Mouse (Mus musculus): ENCODE results near the gene Fancc. TPM values are rescaled to one million over a fixed set of nuclear protein-coding genes. Genes with fewer than 3 reads are reported as not detected.

Fancc gene
- polyA plus RNA-seq, 1 experiment from 2014 or later = 5.2 TPM

DNA sequence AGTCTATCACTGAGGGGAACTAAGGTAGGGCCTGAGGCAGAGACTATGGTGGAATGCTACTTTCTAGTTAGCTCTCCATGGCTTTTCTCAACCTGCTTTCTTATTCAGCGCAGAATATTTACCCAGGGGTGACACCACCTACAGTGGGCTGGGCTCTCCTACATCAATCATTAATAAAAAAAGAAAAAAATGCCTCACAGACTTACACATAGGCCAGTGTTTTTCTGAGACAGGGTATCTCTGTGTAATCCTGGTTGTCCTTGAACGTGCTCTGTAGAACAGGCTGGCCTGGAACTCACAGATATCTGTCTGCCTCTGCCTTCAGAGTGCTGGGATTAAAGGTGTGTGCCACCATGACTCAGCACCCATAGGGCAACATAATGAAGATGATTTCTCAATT lies 2.4 kb upstream of the Fancc start:
- H3K4me2 ChIP-seq (ENCODE audit: low read depth, low read length) = no peak overlapping the region
- H3K4me1 ChIP-seq (ENCODE audit: insufficient read depth) = no peaks in the 10 kb centered on the region
- DNase-seq (no peak), ATAC-seq (no peak; the same call in 1 of the 2 replicates)
- TF ChIP-seq CTCF (IDR thresholded peaks at IDR 0.05; ENCODE audit: low read depth) = no peak
- no peak for TF ChIP-seq EP300 (IDR thresholded peaks at IDR 0.05; ENCODE audit: low read depth)
- H3K9ac ChIP-seq (replicated peaks) = no peak overlapping the region
- H3K9me3 ChIP-seq (ENCODE audit: low read length) = no peaks in the 10 kb centered on the region
- no peak overlapping the region for H3K27ac ChIP-seq (ENCODE audit: low read depth)
- H3K4me3 ChIP-seq (ENCODE audit: low read depth, low read length) = no peak overlapping the region
- no peaks in the 10 kb centered on the region for H3K36me3 ChIP-seq (replicated peaks; ENCODE audit: insufficient read depth, low read length)
- 63% methylated on average over 2 of the region's 2 CpGs for WGBS (ENCODE audit: insufficient replicate concordance)
- no peaks in the 10 kb centered on the region for H3K27me3 ChIP-seq (ENCODE audit: insufficient read depth, low read length)

DNA sequence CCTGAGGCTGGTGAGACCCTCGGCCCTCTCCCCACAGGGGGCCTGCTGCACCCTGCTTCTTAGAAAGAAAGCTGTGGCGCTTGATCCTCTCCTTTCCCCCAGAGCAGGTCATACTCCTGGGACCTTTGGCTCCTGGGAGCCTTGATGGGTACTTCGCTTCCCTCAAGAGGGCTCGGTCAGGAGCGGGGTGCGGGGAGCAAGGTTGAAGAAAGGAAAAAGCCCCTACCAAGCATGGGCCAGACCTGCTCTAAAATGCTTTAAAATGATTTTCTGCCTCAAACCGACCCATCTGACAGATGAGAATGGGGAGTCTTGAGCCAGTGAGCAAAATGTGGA lies 9.4 kb downstream of the Fancc start:
- H3K4me3 ChIP-seq (ENCODE audit: low read depth, low read length) = no peak overlapping the region
- DNase-seq = no peak
- 59% methylated on average over 7 of the region's 7 CpGs for whole genome bisulfite sequencing (ENCODE audit: insufficient replicate concordance)
- TF ChIP-seq CTCF (IDR thresholded peaks at IDR 0.05; ENCODE audit: low read depth) (no peak), EP300 (IDR thresholded peaks at IDR 0.05; ENCODE audit: low read depth) (no peak)
- H3K27ac ChIP-seq (ENCODE audit: low read depth) = no peak overlapping the region
- no peaks in the 10 kb centered on the region for H3K9me3 ChIP-seq (ENCODE audit: low read length)
- ATAC-seq = no peak
- no peak overlapping the region for H3K9ac ChIP-seq (replicated peaks)
- H3K4me1 ChIP-seq (ENCODE audit: insufficient read depth) = no peaks in the 10 kb centered on the region
- H3K36me3 ChIP-seq (replicated peaks; ENCODE audit: insufficient read depth, low read length) = no peaks in the 10 kb centered on the region
- H3K4me2 ChIP-seq (ENCODE audit: low read depth, low read length) = no peak overlapping the region
- no peaks in the 10 kb centered on the region for H3K27me3 ChIP-seq (ENCODE audit: insufficient read depth, low read length)

DNA sequence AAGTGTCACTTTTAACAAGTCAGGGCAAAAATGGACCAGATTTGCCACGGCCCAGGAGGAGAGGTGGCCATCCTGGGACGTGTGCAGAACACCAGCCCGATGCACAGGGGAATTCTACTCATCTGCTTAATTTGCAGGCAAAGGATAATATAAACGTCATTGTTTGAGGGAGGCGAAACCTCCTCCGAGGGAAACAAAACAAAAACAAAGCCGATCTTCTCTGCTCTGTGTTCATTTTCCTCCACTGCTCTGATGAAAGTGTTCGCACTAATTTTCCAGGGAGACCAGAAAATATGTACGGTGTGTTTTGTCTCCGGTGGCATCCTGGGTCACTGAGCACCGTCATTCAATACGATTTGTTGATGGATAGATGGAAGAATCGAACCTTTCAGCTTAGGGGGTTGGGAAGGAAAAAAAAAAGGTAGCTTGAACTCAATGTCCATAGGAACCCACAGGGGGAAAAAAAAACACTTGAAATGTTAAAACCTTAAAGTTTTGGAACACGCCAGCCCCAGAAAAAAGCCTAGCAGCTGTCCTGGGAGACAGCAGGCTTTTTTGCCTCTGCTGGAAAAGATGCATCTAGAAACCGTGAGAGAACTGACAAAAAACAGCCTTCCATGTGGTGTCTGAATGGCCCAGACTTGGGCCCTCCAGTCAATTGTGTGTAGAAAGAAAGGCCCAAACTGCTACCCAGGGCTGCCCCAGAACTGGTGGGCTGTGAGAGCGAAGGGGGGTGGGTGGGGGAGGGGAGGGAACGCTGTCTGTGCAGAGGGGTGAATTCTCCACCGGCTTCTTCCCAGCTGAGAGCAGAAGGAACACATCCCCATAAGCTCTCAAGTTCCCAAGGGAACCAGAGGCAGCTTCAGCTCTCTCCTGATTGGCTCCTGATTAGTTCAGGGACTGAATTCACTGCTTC lies 10.0 kb downstream of the Fancc start:
- Histone ChIP-seq H3K4me3 (ENCODE audit: low read depth, low read length) (no peak overlapping the region), H3K27me3 (ENCODE audit: insufficient read depth, low read length) (no peaks in the 10 kb centered on the region), H3K9me3 (ENCODE audit: low read length) (no peaks in the 10 kb centered on the region), H3K4me2 (ENCODE audit: low read depth, low read length) (no peak overlapping the region), H3K27ac (ENCODE audit: low read depth) (no peak overlapping the region), H3K36me3 (replicated peaks; ENCODE audit: insufficient read depth, low read length) (no peaks in the 10 kb centered on the region), H3K4me1 (ENCODE audit: insufficient read depth) (no peaks in the 10 kb centered on the region), H3K9ac (replicated peaks) (no peak overlapping the region)
- ATAC-seq (no peak), DNase-seq (no peak)
- WGBS (ENCODE audit: insufficient replicate concordance) = 51% methylated on average over 18 of the region's 18 CpGs
- no peak for TF ChIP-seq EP300 (IDR thresholded peaks at IDR 0.05; ENCODE audit: low read depth)
- no peak for TF ChIP-seq CTCF (IDR thresholded peaks at IDR 0.05; ENCODE audit: low read depth)

DNA sequence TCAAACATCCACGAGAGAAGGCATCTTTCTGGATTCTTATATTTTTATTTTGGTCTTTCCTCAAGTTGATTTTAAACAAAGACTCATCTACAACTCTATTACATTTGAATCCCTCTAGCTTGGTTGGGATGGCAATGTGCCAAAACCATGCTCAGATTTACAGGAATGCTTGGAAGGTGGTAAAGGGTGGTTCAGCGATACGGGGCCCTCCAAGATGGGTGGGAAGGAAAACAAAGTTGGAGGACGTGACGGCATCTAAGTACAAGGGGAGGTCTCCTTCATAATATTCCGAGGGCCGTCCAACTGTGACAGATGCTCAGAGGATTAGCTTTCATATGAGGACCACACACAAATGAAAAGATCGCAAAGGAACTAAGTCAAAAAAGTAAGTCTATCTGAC lies 21.7 kb downstream of the Fancc start:
- H3K27me3 ChIP-seq (ENCODE audit: insufficient read depth, low read length) = no peaks in the 10 kb centered on the region
- no peak for TF ChIP-seq EP300 (IDR thresholded peaks at IDR 0.05; ENCODE audit: low read depth)
- no peak for TF ChIP-seq CTCF (IDR thresholded peaks at IDR 0.05; ENCODE audit: low read depth)
- no peak overlapping the region for H3K4me3 ChIP-seq (ENCODE audit: low read depth, low read length)
- no peaks in the 10 kb centered on the region for H3K9me3 ChIP-seq (ENCODE audit: low read length)
- H3K4me1 ChIP-seq (ENCODE audit: insufficient read depth) = no peaks in the 10 kb centered on the region
- H3K36me3 ChIP-seq (replicated peaks; ENCODE audit: insufficient read depth, low read length) = no peaks in the 10 kb centered on the region
- DNase-seq (no peak), ATAC-seq (no peak)
- no peak overlapping the region for H3K9ac ChIP-seq (replicated peaks)
- H3K4me2 ChIP-seq (ENCODE audit: low read depth, low read length) = no peak overlapping the region
- WGBS (ENCODE audit: insufficient replicate concordance) = 83% methylated on average over 8 of the region's 8 CpGs
- no peak overlapping the region for H3K27ac ChIP-seq (ENCODE audit: low read depth)

DNA sequence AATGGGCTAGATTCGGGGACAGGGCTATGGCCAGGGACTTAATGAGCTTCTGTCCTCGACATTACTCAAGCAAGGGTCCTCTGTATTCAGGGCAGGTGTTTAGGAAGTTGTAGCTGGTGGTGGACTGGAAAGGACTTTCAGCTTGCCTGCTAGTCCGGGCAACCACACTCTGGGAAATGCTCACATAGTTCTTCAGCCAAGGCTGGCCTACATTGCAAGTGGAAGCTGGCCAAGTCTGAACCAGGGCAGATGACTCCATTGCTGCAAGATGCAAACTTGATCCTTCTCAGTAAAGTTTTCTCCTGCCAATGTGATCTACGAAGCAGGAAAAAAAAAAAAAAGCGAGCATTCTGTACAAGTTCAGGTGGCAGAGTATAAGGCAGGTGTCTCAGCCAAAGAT lies 44.2 kb downstream of the Fancc start:
- DNase-seq = no peak
- no peak overlapping the region for H3K4me2 ChIP-seq (ENCODE audit: low read depth, low read length)
- no peak overlapping the region for H3K27ac ChIP-seq (ENCODE audit: low read depth)
- TF ChIP-seq CTCF (IDR thresholded peaks at IDR 0.05; ENCODE audit: low read depth) = no peak
- TF ChIP-seq EP300 (IDR thresholded peaks at IDR 0.05; ENCODE audit: low read depth) = no peak
- H3K27me3 ChIP-seq (ENCODE audit: insufficient read depth, low read length) = no peaks in the 10 kb centered on the region
- H3K9ac ChIP-seq (replicated peaks) = no peak overlapping the region
- no peaks in the 10 kb centered on the region for H3K36me3 ChIP-seq (replicated peaks; ENCODE audit: insufficient read depth, low read length)
- no peak overlapping the region for H3K4me3 ChIP-seq (ENCODE audit: low read depth, low read length)
- no peak for ATAC-seq
- WGBS (ENCODE audit: insufficient replicate concordance) = 71% methylated on average over 5 of the region's 5 CpGs
- H3K4me1 ChIP-seq (ENCODE audit: insufficient read depth) = no peaks in the 10 kb centered on the region
- no peaks in the 10 kb centered on the region for H3K9me3 ChIP-seq (ENCODE audit: low read length)

DNA sequence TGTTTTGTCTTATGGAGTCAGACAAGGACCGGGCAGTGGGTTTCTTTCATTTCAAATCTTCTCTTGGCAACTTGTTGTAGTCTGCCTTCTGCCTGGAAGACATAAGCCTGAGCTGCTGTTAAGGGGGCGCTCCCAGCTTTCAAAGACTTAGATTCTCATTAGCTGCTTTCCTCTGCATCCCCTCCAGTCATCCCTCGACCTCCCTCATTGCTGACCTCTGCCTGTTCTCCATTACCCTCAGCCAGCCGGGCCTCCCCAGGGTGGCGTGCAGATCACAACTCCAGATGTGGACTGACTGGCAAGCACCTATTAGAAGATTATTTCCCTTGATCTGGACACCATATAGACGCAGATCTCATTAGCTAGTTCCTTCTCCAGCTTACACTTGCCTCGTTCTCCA lies 45.9 kb downstream of the Fancc start:
- 73% methylated on average over 7 of the region's 7 CpGs for WGBS (ENCODE audit: insufficient replicate concordance)
- no peak for ATAC-seq
- H3K4me1 ChIP-seq (ENCODE audit: insufficient read depth) = no peaks in the 10 kb centered on the region
- no peaks in the 10 kb centered on the region for H3K27me3 ChIP-seq (ENCODE audit: insufficient read depth, low read length)
- H3K4me3 ChIP-seq (ENCODE audit: low read depth, low read length) = no peak overlapping the region
- no peak for TF ChIP-seq CTCF (IDR thresholded peaks at IDR 0.05; ENCODE audit: low read depth)
- no peak for TF ChIP-seq EP300 (IDR thresholded peaks at IDR 0.05; ENCODE audit: low read depth)
- no peak overlapping the region for H3K9ac ChIP-seq (replicated peaks)
- no peaks in the 10 kb centered on the region for H3K9me3 ChIP-seq (ENCODE audit: low read length)
- DNase-seq = no peak
- no peaks in the 10 kb centered on the region for H3K36me3 ChIP-seq (replicated peaks; ENCODE audit: insufficient read depth, low read length)
- H3K27ac ChIP-seq (ENCODE audit: low read depth) = no peak overlapping the region
- H3K4me2 ChIP-seq (ENCODE audit: low read depth, low read length) = no peak overlapping the region
